Mouse (Mus musculus) ovary, postnatal 36 days (tissue): ENCODE results near the gene Fjx1.
A peak's percentile ranks its signal among the peaks of the same experiment; 100 is the strongest.

Experiments
- DNase-seq: peaks from one replicate; pipeline ENCODE4 v3.0.0; 2022; ENCODE audit warnings: low spot score, mixed read lengths

The Fjx1 gene

DNA sequence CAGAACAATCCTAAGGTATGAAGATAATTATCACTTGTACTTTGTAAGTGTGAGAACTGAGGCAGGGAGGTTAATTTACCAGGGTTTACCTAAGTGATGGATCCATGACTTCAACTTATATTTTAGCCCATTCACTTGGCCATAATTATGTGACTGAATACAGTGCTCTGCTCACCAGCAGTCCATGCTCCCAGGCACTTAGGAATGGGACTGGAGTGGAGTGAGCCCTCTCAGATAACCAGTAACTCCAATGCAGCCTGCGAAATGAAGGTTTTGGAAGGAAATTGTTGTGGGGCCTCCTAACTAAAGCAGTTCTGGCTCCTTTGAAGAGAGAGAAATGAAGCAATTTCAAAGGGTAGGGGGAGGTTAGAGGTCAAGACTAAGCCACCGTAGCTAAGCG, 25.9 kb downstream of the Fjx1 start:
- no peak for DNase-seq

- peak; percentile 6 for DNase-seq
Measured at GRCm38 (mm10) chr2:102416149-102416743, 36.1 kb downstream of the Fjx1 start.

- no peak for DNase-seq
Measured at GRCm38 (mm10) chr2:102412738-102413137, 39.6 kb downstream of the Fjx1 start.

- no peak for DNase-seq
Measured at GRCm38 (mm10) chr2:102410615-102411014, 41.7 kb downstream of the Fjx1 start.

DNA sequence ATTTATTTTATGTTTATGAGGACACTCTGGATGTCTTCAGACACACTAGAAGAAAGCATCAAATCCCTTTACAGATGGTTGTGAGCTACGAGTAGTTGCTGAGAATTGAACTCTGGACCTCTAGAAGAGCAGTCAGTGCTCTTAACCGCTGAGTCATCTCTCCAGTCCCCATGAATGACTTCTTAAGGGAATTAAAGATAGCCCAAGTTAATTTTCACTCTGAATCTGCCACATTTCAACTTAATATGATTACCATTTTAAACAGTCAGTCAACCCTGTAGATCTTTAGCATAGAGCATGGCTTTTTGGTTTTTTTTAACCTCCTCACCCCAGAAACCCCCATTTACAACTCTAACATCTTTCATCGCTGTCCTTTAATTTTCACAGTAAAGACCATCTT, 42.6 kb downstream of the Fjx1 start:
- DNase-seq = no peak

GRCm38 (mm10) chr2:102407363-102408184, 44.7 kb downstream of the Fjx1 start, which contains the start of gene Trim44:
Gene Trim44 (minus strand): TSS chr2:102407828.
- DNase-seq = no peak

DNA sequence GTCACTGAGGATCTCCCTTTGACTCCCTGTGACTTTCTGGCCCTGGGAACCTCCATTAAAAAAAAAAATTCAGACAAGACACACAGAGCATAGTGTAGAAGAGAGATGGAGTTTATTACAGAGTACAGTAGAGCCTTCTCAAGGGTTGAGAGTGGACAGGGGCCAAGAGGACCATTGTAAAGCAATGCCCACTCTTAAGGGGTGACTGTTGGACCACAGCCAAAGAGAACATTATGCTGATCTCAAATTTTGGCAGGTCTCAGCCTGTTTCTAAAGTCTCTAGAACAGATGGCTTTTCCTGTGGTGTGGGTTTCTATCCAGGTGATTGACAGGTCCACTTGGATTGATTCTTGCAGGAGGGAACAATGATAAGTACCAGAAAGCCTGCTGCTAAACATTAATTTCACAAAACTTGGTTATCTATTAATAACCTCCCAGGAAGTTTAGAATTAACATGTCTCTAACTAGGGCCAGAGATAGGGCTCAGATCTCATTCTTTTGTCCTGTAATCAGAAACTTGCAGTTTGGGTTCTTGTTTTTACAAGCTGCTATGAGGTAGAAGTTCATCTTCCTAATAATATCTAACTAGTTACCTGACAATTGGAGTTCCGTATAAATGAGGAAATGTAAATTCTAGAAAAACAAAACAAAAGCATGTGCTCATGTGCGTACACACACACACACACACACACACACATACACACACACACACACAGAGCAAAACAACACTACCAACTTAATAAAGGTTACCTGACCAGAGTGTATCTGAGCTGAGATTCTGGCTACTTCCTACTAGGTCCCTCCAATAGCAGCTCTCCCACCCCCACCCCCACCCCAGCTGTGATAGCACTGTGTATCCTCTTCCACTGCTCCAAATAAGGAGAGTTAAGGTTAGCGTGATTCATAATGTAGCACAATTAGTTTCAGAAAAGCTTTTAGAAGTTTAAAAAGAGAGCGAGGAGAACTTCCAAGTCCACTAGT, 45.7 kb downstream of the Fjx1 start:
- DNase-seq = no peak

DNA sequence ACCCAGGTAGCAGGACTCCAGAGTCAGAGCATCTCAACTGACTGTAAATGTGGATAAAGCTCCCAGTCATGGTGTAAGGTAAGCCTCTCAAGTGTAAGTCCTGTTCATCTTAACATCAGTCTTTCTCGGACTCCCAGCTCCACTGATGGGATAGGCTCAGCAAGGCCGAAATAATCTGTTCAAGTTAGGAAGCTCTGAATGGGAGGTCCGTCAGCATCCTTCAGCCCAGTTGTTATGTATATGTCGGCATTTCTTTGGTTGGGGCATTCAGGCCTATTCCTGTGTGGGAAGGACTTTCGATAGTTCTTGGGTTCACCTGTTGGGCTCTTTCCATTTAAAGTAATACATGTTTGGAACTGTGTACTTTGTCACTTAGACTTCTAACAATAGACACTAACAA, 48.3 kb downstream of the Fjx1 start:
- DNase-seq = no peak

DNA sequence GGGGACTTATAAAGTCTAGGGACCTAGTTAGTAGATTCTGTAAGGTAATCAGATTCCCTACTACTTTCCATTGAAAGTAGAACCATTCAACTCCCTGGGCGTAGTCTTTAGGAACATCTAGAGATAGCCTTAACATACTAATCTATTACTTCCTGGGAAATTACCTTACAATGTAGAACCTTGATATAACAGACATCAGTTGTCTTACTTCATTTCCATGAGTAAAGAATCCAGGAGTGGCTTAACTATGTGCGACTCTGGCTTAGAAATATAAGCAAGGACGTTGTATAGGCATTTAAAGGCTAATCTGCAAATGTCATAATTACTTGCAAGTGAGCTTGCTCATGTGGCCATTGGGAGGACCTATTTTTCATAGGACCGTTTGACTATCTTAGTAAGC, 49.0 kb downstream of the Fjx1 start:
- no peak for DNase-seq

- DNase-seq = no peak
Measured at GRCm38 (mm10) chr2:102401352-102401692, 51.0 kb downstream of the Fjx1 start.

GRCm38 (mm10) chr2:102400605-102401351, 51.5 kb downstream of the Fjx1 start:
- DNase-seq = peak; percentile 88

DNA sequence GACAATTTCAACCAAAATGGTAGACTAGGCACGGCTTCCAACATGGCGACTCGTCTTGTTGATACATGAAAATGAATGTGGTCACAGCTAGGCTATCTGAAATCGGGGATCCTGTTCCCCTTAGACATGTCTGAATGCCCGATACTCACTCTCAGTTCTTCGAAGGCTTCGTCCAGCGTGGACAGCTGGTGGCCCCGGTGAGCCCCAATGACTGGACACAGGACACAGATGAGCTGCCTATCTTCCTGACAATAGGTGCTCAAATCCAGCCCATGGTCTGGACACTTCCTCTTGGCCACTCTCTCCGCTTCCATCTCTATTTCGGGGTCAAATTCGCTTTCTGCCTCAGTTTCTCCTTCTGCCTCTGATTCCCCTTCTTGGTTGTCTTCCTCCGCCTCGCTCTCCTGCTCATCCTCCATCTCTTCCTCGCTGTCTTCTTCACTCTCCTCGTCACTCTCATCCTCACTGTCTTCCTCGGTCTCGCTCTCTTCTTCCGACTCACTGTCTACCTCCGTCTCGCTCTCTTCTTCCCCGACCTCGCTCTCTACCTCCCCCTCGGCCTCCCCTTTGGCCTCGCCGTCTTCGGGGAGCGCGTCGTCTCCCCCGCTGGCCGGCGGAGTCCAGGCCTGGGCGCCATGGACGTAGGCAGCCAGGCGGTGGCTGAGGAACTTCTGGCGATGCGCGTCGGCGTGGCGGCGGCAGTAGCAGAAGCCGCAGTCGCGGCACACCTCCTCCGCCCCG, 52.3 kb downstream of the Fjx1 start:
- DNase-seq = no peak
